Mouse (Mus musculus) adrenal gland, adult 8-10 months (tissue): ENCODE measurements around the gene Trak1. TPM values are rescaled to one million over a fixed set of nuclear protein-coding genes. Genes with fewer than 3 reads are reported as not detected.

Experiments
- DNase-seq: peaks from one replicate; pipeline ENCODE4 v3.0.0; 2022
- total RNA-seq, 4 experiments: library from RNA; stranded (reverse); gene quantifications; 2 replicates each; pipeline ENCODE4 v1.2.4; 2022

Gene Trak1
- total RNA-seq, result 10 to 100 TPM; 59.3 to 80.6 (median 74.3) TPM

DNA sequence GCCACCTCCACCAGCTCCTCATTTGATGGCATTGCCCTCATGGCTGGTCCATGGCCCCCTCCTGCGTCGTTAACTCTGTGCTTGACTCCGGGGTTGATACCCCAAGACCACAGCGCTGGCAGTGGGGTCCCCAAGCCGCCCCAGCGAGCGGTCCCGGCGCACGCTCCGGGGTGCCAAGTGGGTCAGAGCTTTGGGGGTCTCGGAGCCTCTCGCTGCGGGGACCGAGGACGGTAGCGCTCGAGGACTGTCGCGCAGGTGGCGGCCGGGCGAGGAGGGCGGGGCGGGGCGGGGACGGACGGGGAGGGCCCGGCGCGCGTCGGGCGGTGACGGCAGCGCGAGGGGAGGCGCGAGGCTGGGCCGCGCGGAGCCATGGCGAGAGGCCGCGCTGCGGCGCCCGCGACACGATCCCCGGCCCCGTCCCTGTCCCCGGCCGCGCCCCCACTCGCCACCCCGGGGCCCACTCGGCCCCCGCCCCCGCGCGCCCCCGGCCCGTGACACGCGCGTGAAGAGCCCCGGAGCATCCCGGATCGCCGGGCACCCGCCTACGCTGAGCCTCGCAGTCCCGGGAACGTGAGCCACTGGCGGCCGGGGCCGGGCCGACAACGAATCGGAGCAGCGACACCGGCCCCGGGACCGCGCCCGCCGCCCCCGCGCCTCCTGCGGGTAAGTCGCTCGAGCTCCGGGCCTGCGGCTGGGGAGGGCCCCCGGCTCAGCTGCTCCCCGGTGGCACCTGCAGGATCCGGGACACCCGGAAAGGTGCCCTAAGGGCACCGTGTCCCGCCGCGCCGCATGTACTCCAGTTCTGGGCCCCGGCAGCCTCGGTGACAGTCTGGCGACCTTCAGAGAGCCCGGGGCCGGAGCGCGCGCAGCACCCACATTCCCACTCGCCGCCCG lies at the start of gene Trak1:
TSS of gene Trak1 (plus strand) at position 332 of the 894 bp plus-strand sequence.
- peak; percentile 47 for DNase-seq

DNA sequence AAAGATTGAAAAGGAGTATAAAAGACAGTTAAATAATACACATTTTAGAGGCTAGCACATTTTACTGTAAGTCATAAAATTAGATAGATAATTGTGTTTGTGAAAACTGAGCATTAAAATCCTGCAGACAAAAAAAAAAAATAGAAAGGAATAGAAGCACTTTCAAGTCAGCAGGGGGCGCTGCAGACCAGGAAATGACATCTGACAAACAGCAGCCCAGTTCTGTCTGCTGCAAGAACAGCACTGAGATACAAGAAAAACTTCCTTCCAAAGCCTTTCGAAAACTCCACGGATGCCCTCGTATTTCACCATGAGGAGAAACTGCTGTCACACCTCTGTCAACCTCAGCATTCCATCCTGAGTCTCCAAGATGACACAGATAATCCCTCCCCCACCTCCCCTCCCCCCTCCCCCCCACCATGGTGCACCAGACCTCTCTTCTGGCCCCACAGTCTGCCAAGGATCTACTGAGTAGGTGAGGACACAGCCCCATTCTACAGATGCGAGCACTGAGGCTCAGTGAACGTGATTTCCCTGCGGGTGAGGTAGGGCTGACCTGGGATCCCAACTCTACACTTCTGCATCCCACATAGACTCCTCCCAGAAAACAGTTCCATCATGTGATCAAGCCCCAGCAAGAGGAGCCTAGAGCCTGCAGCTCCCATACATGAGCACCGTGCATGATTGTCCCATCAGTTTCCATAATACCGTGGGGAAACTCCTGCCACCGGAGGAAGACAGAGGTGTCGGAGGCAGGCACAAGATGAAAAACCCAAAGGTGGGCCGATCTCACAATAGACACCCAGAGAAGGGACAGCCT lies 49.1 kb upstream of the Trak1 start:
- DNase-seq, result peak; percentile 49

DNA sequence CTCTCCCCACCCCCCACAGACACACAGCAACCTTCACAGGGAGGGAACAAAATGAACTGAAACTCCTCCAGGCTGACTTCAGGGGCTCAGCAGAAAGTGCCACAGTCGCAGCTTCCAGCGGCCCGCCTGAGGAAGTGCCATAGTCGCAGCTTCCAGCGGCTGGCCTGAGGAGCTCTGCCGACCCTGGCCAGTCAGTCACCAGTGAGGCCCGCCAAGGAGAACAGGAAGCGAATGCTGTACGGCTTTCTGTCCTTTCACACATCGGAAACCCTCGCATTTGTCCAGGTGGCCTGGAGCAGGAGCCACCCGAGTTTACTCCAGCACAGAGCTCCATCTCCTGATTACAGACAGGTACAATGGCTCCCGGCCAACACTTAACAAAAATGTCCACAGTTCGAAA lies 47.5 kb upstream of the Trak1 start:
- no peak for DNase-seq

DNA sequence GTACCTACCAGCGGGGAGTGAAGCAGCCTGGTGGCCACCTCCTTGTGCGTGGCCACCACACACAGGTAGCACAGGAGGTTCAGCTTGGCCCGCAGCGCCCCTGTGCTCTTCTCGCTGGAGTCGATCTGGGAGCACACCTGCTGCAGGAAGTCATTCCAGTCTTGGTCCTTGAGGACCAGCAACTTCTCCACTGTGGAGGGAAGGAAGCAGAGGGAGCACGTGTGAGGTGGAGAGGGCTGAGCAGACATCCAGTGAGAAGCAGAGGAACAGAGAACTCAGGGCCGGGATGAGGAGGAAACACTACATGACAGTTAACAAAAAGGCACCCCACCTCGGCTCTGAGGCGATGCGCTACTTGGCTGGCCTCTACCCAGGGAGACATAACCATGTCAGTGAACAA lies 46.4 kb upstream of the Trak1 start:
- DNase-seq, result no peak

DNA sequence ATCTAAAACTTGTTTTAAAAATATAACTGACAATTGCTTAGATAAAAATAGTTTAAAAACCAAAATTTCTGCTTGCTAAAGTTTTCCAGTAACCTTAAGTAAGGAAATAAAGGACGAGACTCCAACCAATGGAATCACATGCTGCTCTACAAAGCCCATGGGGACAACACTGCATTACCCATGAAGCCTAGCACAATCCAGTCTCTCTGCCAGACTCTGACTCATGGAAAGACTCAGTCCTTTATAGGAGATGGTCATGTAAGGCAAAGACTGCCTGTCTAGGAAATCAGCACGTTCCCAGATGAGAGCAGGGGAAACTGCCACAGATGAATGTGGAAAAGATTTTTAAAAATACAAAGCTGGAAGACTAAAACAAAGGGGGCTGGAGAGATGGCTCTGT lies 43.3 kb upstream of the Trak1 start:
- no peak for DNase-seq

DNA sequence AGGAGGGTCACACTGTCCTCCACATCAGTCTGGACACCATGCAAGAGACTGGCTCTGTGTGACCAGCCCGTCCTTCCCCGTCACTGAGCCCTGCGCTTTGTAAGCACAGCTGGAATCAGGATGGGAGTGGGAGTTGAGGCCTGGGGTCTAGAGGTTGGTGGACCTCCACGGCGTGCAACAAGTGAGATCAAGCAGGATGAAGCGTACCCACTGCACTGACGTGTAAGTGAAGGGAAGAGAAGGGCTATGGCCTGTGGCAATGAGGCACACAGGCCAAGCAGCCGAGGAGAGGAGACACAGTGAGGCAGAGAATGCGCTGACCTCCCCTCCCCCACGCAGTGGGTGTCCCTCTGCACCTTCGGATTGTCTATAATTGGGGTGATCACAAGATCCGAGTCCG lies 42.5 kb upstream of the Trak1 start:
- no peak for DNase-seq

DNA sequence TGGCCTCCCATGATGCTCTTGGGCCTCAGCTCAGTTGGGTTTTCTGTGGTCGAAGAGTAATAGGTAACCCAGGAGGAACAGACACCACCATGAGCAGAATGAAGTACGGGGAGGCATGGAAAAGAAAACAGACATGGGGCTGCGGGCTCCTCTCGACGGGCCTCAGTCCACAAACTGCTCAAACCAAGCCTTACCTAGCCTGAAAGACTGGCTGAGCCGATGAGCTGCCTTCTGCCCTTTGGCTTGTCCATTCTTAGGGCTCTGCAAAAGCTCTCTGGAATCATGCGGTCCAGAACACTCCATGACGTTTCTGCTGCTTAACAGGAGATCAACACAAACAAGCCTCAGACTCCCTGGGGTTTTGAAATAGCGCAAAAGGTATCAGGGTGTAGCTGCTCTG lies 40.2 kb upstream of the Trak1 start:
- DNase-seq, result no peak

DNA sequence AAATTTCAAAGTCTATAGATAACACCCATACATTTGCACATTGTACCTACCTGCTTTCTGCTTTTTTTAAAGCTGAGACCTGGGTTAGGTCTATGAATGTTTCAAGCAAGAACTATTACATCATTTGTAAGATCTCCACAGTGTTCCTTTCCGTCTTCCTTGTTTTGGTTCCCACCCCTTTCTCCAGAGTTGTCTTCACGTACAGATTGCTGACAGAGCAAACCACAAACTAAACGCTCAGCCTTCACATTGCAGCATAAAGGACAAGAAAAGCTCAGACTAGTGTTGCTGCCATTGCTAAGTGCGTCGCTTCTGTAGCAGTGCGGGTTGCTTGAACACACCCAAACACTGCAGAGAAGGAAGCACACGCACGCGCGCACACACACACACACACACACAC lies 32.0 kb upstream of the Trak1 start:
- DNase-seq, result no peak

DNA sequence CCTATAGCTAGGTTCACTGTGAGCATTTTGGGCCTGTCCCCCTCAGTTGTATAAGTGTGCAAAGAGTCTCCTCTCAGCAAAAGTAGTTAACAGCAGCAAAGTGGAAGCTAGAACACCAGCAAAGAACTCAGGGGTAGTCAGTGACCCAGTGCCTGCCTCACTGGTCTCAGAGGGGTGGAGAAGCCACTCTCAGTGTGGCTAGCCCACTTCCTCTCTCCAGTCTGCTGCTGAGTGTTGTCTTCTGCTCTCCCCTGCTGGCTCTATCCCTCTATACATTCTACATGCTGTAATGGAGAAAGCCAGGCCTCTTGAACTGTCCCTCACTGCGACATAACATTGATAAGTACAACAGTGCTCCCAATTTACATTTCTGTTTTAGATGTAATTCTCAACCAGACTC lies 26.2 kb upstream of the Trak1 start:
- no peak for DNase-seq

DNA sequence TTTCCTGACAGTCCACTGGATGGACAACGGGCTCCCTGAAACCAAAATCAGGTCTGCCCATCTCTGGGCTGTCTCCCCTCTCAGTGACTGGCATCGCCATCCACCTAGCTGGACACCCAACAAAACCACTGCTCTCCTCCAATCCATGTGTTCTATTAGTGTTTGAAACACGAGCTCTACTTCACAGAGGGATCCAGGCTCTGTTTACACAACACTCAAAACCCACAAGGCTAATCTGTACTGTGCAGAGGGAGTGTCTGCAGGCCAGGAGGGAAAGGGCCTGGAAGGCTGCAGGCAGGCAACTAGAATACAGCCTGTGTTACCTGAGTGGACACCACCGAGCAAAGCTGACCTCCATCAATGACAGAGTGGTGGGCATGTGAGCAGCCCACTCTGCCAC lies 25.7 kb upstream of the Trak1 start:
- no peak for DNase-seq

DNA sequence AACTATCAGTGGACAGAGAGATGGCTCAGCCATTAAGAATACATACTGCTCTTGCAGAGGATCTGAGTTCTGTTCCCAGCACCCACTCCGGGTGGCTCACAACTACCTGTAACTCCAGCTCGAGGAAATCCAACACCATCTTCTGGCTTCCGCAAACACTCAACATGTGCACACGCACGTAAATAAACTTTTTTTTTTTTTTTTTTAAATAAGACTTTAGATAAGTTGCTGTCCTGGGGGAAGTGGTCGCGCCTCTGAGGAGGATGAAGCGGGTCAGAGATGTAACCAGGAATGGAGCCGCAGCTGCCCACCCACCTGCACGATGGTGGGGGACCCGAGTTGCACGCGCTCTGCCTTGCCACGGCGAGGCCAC lies 20.6 kb upstream of the Trak1 start:
- DNase-seq, result no peak

DNA sequence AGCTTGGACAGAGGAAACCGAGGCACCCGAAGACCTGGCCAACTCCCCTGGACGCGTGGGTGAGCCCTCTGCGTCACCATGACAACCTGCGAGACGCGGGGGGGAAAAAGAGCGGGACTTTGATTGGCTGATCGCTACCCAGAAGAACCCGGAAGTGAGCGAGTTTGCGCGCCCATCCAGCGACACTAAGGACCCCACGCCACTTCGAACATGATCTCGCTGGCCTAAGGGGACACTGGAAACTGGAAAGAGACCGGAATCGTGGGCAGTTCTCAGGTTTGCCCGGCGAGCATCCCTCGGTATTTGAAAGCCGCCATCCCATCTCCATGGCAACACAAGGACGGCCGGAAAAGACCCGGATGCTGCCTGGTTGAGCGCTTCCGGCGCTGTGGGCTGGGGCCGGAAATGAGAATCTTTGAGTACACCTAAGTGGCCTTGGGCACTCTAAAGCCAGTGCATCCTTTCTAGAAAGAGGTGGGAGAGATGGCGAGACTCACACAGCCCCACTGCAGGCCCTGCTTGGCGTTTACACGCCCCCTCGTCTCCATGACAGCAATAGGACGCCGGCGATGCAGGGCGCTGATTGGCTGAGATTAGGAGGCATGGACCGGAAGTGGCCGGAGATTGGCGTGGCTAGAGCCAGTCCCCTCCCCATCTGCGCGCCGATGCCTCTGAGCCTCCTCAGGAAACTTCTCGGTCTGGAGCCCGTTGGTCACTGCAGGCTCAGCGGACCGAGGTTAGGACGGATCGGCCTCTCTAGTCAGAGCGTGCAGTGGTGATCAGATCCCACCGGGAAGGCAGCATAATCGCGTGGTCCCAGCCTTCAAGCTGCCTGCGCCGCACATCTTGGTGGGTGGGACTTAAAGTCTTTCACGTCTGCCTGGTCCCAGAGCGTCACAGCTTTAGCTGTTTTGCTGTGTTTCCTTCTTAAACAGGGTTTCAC lies 19.9 kb upstream of the Trak1 start, which contains the start of gene Ulk4:
TSS of gene Ulk4 (minus strand) at position 80 of the 943 bp plus-strand sequence.
- DNase-seq, result peak; percentile 89

DNA sequence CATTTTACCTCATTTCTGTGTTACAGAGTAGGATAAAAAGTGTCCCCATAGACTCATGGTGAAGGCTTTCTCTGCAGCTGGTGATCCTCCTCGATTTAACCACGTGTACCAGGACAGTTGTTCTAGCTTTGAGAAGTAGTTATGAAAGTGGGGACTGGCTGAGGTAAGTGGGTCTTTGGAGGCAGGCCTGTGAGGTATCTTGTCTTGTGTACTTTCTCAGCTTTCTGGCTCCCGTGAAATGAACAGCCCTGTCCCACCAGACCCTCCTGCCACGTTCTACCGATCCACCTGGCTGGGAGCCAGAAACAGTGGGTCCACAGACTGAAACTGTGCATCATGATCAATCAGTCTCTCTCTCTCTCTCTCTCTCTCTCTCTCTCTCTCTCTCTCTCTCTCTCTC lies 18.1 kb upstream of the Trak1 start:
- DNase-seq, result no peak

DNA sequence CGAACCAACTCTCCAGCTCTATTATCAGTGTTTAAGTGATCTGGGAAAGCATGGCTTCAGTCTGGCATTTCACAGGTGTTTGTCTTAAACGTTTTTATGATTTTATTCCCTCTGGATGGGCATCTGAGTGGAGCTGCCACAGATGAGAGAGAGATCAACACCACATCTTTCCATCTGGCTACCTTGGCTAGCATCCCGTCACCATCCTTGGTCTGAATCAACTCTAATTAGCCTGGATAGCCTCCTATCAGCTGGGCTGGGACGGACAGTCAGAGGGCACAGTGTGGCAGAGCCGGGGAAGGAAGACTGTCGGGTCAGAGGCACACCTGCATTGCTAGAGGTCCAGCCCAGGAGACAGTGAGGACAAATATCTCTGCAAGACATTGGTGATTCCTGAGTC lies 15.4 kb upstream of the Trak1 start:
- DNase-seq, result no peak

DNA sequence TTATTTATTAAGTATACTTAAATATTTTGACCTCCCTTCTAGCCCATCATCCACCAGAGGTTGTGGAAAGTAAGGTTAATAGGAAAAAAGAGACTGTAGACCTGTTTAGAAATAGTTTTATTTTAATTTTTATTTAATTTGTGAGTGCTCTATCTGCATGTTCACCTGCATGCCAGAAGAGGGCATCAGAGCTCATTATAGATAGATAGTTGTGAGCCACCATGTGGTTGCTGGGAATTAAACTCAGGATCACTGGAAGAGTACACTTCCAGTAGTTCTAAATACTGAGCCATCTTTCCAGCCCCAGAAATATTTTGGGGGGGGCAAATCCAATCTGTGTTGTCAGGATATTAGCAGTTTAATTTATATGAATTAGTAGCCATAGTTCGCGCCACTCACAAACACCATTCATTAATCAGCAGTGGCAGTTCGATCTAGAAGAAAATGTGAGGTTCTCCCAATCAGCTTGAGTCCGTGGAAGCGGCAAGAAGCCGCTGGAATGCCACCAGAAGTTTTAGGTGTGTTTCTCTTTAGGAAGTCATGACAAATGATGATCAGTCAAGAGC lies 13.6 kb upstream of the Trak1 start:
- DNase-seq, result no peak

DNA sequence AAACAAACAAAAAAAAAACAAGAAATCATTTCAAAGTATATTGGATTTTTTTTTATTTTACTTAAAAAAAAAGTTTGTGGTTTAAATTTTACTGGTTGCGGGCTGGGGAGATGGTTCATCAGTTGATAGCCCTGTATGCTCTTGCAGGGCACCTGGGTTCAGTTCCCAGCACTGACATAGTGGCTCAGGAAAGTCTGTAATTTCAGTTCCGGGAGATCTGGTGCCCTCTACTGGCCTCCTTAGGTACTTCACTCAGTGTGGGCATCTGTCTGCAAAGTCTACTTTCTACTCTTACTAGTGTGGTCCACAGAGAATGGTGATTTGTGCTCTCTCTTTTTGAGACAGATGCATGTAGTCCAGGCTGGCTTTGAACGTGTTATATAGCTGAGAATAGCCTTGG lies 12.9 kb upstream of the Trak1 start:
- no peak for DNase-seq

DNA sequence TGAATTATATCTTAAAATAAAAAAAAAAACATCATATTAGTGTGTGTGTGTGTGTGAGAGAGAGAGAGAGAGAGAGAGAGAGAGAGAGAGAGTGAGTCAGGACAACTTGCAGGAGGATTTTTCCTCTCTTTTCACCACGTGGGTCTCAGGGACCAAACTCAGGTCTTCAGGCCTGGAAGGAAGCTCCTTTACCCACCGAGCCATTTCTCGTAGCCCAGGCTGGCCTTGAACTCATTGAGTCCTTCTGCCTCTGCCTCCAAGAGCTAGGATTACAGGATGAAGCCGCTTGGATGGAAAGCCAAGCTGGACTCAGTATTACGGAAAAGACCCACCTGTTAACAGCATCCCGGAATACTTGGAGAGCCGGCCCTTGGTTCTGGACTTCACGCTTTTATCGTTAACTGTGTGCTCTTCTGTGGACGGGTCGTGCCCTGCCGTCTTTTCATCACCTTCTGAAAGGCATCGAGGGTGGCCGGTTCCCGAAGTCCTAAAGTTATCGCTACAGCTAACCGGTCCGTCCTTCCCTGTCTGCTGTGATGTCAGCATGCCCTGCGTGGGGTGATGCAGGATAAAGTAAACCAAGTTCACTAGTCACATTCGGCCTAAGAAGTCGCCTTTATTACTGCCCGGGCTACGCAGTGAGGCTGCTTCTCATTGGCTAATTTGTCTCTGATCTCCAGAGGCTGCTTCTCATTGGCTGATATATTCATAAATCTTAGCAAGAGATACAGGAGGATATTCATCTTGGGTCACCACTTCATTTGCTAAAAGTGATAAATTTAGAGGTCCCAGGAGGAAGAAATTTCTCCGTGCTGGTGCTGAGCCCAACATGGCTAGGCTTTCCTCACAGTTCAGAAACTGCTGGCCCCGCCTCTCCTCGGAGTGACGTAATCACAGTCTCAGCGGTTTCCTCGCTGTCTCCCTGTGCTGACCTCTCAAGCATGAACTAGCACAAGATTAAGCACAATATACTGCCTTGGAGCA lies 11.7 kb upstream of the Trak1 start:
- peak; percentile 58 for DNase-seq

DNA sequence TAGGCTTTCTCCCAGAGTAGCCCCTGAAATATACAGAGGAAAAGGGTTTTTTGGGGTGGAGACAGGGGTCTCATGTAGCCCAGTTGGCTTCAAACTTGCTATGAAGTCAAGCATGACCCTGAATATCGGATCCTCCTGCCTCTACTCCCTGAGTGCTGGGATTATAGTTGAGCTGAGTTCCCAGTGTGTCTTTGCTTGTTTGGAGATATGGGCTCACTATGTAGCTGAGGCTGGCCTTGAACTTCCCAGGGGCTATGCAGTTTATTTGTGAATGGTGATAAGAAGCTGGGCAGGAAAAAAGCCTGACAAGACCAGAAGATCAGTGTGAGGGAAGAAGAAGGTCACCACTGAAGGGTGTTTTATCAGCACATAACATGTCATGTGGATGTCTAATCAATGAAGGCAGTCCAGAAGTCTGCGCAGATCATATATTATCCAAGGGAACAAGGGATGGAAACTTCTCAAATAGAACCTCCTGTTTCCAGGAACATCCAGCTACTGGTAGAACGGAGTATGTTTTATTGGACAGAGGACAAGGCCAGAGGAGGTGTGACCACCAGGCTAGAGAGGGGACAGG lies 10.9 kb upstream of the Trak1 start:
- DNase-seq, result no peak

DNA sequence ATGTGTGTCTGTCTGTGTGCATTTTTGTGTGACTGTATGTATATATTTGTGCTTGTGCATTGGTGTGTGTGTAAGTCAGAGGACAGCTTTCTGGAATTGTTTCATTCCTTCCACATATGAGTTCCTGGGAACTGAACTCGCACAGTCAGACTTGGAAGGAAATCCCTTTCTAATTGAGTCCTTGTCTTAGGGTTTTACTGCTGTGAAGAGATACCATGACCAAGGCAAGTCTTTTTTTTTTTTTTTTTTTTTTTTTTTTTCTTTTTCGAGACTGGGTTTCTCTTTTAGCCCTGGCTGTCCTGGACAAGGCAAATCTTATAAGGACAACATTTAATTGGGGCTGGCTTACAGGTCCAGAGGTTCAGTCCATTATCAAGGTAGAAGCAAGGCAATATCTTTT lies 6.0 kb upstream of the Trak1 start:
- DNase-seq, result no peak

DNA sequence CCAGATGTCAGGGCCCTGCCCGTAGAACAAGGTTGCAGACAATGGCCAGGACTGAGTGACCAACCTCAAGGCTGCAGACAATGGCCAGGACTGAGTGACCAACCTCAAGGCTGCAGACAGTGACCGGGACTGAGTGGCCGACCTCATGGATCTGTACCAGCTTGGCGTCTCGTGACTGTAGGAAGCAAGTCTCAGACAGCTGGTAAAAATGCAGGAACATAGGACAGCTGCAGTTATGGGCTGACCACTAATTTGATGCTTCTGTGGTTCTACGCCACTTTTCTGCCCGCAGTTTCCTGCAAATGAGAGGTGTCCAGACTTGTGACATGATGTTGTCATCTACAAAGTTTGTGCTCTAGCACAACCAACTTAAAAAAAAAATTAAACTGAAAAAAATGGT lies 4.1 kb upstream of the Trak1 start:
- no peak for DNase-seq

DNA sequence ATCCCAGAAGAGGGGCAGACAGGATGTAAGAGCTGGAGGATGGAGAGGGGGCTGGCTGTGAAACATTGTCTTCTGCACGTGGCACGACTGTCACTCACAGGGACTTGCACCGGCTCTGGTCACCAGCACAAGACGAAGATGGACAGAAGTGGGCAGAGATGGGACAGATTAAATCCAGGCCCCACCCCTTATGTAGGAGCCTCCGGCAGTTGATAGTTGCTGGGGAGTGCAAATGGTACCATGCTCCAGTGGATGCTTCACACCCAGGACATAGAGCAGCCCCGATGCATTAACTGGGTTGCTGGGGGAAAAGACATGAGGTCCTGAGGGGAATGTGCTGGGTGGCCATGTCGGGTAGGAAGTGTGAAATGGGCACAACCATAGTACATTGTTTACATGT lies 2.1 kb upstream of the Trak1 start:
- no peak for DNase-seq
